Mouse (Mus musculus) hematopoietic stem cell, adult 5-6 weeks (primary cell): ENCODE results near the gene Zfp385c. TPM values are rescaled to one million over a fixed set of nuclear protein-coding genes. Genes with fewer than 3 reads are reported as not detected.

Experiments
- ATAC-seq, 2 experiments: fragments of 125-278 bp in 1 of 2; replicated peaks in 1 of 2; 2 replicates each; pipeline ENCODE4 v1.8.0; 2016 to 2017; ENCODE audit warnings: inconsistent platforms in 2 of 2, mild to moderate bottlenecking in 2 of 2, moderate number of reproducible peaks in 2 of 2, low read depth in 1 of 2, moderate TSS enrichment in 1 of 2; ENCODE audit not compliant: low FRiP score in 2 of 2, poor library complexity in 2 of 2, severe bottlenecking in 2 of 2, insufficient read depth in 1 of 2, low TSS enrichment in 1 of 2
- total RNA-seq: library from RNA; stranded (forward); fragments of 172-1452, 232-1000 nt; gene quantifications from 2 replicates; pipeline ENCODE4 v1.2.3, GENCODE M21; 2017

The Zfp385c gene
- 0.20 TPM in 1 of 2 replicates, not detected in the other for total RNA-seq

DNA sequence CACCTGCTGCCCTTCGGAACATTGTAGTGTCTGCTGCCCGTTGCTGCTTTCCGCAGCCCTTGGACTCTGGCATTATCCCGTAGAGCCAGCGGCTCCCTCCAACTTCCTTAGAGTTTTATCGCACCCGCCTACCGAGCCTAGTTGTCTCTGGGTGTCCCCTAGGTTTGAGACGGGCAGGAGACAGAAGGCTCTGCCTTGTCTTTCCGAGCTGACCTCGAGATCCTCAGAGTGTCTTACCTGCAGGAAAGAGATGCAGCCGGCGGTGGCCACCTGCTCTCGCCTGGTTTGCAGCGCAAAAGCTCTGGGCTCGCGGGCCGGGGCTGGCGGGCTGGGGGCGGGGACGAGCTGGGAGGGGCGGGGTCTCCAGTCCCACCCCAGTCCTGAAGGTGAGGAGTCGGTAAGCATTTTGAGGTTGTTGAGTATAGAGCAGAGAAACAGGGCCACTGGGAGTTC, at the start of gene Zfp385c:
Gene Zfp385c, minus strand, starts transcription at position 292 of the 453 bp plus-strand sequence.
- 0 out of 4 replicates have a peak, but pooled peaks of 1 of the 2 experiments have one; percentile 25 for ATAC-seq

DNA sequence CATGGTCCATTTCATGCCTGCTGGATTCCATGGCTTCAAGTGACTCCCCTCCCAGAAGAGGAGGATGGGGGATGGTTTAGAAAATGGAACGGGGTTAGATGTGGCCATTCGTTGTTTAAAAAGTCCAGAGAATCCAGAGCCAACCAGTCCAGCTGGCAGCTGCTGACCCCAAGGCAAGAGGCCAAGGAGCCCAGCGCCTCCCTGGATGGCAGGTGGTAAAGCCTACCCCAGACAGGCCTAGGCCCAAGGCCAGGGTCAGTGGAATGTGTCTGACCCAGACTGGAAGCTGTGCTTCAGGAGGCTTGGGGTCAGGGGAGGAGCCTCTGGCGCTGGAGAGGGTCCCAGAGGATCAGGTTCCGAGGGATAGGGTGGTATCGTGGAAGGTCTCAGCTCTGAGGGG, 49.1 kb upstream of the Zfp385c start:
- no peak for ATAC-seq

DNA sequence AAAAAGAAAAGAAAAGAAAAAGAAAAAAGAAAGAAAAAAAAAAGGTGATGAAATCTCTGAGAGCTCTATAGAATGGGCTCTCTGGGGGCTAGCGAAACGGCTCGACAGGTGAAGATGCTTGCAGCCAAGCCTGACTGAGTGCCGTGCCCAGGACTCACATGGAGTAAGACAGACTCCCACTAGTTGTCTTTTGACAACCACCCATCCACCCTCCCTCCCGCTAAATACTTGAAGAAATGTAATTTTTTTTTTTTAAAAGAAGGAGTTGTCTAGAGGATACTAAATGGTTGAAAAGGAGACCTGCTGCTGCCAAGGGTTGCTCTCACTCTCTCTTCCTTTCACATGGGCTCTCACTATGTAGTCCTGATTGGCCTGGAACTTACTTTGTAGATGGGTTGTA, 46.5 kb upstream of the Zfp385c start:
- no peak for ATAC-seq

DNA sequence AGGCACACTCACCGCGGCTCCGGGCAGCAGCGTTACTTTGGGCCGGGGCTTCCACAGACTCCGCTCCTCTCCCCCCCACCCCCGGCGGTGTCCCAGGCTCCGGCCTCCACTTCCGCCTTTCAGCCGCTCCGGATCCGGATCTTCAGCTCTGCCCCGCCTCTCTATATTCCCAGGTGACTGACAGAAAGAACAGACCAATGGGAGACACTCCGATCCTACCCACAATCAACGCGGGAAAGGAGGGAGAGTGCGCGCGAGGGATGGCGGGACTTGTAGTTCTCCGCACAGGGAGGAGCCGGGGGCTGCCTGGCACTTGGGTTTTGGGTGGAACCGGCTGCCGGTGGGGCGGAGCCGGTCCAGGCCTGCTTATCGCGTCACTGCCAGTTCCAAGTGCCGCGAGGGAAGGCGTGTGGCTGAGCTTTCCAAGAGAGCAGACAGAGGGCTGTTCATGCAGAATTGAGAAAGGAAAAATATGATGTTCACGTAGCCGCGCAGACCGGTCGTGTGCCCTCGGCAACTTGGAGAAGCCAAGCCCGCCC, 45.9 kb upstream of the Zfp385c start, which contains the start of gene Rab5c:
Gene Rab5c, minus strand, starts transcription at position 150 of the 539 bp plus-strand sequence.
- ATAC-seq = peak; percentile 96 to 99

DNA sequence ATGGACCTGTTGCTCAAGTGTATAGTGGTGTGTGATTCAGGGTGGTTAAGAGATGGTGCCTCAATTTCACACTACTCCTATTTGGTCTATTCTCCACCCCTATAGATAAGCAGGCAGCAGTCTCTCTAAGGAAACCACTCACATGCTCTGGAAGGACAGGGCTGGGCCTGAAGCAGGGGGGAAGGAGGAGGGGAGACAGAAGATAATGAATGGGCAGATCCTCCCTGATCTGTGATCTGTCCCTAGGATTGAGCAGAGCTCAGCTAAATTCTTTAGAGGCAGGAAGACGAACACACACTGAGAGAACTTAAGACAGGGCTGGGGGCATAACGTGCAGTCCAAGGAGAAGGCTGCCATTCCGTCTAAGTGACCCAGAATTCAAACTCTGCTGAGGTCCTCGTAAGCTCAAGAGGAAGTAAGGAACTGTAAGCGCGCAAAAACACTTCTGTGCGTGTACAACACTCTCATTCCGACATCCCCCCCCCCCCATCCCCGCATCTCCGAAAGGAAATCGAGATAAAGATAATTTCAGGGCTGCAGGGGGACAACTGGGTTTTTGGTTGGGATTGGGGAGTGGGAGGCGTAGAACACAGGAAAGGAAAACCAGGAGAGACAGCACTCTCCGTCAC, 45.0 kb upstream of the Zfp385c start:
- no peak for ATAC-seq

- no peak for ATAC-seq
Measured at GRCm38 (mm10) chr11:100736746-100737080, 44.5 kb upstream of the Zfp385c start.

DNA sequence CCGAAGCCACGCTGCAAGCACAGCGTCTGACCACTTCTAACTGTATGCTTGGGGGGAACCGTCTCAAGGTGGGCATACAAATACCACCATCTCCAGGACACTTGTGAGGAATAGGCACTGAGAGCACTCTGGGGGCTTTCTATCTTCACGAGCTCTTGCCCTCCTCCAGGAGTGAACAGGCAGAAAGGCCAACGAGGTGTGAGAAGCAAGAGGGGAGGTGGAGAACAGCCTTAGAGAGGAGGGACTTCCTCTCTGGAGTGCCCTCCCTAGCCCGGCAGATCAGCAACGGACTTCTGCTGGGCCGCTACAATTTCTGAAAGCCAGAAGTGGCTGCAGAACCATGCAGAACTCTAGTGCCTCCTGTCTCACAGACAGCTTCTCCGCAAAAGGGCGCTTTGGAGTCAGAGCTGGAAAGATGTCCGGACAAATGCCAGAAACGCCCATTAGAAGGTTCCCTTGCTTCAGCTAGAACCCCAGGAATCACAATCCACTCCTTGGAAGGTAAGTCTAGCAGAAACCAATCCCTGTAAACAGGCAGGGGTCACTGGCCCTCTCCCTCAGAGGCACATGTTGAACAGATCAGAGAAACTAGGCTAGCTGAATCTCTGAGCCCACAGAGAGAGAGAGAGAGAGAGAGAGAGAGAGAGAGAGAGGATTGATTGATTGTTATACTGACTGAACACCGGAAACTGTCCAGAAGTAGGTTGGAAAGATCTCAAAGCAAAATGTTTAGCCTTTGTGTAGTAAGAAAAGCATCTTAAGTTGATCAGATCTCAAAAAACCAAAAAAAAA, 43.9 kb upstream of the Zfp385c start:
- ATAC-seq = no peak

DNA sequence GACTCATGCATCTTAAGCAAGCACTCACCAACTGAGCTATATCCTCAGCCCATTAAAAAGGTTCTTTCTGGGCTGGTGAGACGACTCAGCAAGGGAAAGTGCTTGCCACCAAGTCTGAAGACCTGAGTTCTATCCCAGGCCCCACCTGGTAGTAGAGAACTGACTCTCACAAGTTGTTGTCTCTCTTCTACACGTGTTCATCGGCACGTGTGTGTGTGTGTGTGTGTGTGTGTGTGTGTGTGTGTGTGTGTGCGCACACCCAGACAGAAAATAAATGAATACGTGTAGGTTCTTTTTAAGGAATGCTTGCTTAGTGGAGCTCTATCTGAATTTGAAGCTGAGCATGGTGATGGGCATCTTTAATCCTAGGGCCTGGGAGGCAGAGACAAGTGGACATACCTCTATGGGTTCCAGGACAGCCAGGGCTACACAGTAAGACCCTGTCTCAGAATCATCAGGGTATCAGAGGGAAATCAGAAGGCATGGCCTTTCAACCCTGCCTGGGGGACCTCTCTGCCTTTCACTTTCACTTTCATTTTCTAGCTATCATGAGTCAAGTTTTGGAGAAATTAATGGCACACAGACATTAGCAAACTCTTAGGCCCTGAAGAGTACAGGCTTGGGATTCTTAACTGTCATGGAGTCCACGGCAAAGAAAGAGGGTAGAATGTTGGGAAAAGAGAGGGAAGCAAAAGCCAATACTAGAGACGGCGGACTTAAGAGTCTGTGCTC, 43.0 kb upstream of the Zfp385c start:
- no peak for ATAC-seq

DNA sequence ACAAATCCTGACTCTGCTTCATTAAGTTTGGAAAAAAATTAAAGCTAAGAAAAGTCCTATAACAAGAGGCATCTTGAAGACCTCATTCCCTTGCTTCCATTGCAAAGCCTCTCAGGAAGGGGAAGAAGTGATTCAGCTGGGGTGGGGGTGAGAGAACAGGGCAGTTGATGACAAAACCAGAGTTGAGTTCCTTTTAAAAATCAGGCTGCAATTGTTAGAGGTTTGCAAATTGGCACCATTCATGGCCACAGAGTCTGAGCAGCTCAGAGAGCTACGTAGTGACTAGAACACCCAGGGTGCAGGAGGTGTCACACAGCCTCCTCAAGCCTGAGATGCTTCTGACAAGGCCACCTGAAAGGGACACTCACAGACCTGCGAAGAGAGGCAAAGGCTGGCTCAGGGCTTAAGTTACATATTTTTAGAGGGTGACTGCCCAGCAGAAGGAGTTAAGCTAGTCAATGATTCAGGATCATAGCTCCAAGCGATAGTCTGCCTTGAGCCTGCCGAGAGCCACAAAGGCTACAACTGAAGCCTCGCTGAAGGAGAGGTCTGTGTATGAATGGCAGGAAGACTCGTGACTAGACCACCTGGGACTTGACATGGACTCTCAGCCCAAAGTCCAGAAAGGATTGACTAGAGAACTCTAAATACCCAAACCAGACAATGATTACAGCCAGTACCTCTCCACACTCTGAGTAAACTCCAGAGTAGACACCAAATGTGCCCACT, 38.4 kb upstream of the Zfp385c start:
- no peak for ATAC-seq

DNA sequence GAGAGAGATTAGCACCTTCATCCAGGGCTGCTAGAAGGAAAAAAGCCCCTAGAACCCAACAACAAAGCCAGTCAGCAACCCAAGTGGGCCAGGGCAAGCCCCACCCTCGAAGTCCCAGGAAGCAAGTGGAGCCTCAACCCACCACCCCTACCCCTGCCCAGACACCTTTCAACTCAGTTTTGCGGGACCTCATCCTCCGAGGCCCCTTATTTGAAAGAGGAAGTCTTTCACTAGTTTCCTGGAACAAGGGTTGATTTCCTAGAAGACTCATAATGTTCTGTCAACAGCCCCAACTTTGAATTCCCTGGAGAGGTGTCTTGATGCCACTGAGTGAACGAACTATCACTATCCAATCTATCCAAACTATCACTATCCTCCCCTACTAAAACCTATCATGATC, 37.7 kb upstream of the Zfp385c start:
- ATAC-seq = no peak

DNA sequence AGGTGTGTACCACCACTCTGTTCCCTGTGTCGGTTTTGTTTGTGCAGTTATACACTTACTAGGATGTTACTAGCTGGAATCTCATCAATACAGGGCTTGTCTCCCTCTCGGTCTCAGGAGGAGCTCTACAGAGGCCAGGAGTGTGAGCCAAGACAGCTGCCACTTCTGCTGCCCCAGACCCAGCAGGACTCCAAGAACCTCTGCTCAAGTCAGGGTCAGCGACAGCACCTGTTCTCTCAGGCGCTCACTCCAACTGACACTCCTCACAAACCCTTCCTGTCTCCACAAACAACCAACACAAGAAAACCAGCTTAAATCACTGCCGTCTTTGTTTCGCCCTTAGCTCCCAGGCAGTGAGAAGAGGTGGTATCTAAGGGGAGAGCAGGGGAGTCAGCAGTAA, 36.3 kb upstream of the Zfp385c start:
- no peak for ATAC-seq

- ATAC-seq = no peak
Measured at GRCm38 (mm10) chr11:100727201-100727600, 34.9 kb upstream of the Zfp385c start.

DNA sequence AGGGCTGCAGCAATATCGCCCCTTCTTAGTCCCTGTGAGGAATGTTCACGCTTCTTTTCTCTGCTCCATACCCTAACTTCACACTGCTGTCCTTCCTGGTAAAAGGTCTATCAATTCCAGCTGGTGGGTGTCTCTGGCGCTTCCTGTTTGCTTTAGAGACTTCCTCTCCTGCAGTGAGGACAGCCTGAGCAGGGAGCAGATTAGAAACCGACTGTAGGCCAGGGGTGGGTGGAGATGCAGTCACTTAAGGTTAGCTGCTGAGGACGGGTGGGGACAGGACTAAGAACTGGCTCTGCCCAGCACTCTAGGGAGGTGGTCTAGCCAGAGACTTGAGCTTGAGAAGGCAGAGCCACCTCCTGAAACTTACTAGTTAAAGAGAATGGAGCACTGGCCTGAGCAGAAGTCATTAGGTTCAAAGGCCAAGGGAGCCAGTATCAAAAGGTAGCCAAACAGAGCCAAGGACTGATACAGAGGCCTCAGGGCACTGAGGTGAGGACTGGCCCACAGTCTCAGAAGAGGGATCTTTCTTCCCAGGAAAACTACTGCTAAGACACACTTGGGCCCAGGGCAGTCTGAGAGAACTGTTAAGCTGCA, 32.8 kb upstream of the Zfp385c start:
- ATAC-seq = 0 out of 4 replicates have a peak, but pooled peaks of 1 of the 2 experiments have one; percentile 5

DNA sequence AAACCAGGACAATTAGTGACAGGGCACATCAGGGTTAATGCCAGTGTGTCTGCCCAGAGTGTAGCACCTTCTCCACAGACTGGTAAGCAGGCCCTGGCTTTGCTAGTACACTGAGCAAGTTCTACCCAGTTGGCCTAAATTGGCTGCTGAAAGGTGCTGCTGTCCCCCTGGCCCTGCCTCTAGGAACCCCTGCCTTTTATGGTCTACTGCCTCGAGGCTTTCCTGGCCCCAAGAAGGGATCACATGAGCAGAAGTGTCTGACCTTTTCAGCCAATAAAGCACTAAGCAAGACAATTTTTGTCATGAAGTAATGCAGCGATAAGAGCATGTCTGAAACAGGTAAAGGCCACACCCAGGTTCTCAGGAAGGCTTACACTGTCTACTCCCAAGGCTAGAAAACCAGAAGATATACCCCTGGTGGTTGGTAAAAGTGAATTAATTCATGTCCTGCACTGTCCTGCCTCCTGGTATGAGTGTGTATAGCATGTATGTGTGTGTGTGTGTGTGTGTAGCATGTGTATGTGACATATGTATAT, 30.3 kb upstream of the Zfp385c start:
- 0 out of 4 replicates have a peak, but pooled peaks of 1 of the 2 experiments have one; percentile 15 for ATAC-seq

DNA sequence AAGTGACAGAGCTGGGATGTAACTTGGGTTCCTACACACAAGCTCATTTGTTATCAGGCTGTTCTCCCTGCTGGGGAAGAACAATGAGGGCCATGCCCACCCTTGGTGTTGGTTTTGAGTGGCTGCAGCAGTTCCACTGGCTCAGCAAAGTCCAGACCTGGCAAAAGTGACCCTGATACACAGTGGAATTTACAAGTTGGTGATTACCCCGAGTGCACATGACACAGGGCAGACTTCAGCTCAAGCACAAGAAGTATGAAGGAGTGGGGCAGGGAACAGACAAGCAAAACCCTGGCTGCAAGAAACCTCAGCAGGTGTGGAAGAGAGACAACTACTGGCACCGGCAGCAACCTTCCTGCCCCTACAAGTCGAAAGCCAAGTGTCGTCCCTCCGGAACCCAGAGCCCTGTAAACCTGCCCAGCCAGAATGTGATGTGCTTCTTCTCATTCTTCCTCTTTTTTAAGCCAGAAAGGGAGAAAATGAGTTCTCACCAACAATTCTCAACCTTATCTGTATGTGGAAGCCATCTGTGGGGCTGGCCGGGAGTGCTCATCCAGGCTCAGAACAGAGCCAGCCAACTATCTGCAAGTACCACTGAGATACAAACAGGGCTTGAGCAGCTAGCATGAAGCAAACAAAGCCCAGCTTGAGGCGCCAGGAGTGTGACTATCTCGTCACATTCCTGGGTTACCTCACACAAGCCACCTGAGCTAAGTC, 29.7 kb upstream of the Zfp385c start:
- peak in 1 of 2 experiments; percentile 54; a peak in 2 of 4 replicates for ATAC-seq

- no peak; a peak in 1 of 4 replicates for ATAC-seq
Measured at GRCm38 (mm10) chr11:100721254-100721653, 29.0 kb upstream of the Zfp385c start.
